Mouse (Mus musculus): ENCODE measurements around the gene Tex261. TPM values are rescaled to one million over a fixed set of nuclear protein-coding genes. Genes with fewer than 3 reads are reported as not detected.
A peak's percentile ranks its signal among the peaks of the same experiment; 100 is the strongest.

Gene Tex261
- polyA plus RNA-seq, 1 experiment from 2014 or later: 57.7 TPM

DNA sequence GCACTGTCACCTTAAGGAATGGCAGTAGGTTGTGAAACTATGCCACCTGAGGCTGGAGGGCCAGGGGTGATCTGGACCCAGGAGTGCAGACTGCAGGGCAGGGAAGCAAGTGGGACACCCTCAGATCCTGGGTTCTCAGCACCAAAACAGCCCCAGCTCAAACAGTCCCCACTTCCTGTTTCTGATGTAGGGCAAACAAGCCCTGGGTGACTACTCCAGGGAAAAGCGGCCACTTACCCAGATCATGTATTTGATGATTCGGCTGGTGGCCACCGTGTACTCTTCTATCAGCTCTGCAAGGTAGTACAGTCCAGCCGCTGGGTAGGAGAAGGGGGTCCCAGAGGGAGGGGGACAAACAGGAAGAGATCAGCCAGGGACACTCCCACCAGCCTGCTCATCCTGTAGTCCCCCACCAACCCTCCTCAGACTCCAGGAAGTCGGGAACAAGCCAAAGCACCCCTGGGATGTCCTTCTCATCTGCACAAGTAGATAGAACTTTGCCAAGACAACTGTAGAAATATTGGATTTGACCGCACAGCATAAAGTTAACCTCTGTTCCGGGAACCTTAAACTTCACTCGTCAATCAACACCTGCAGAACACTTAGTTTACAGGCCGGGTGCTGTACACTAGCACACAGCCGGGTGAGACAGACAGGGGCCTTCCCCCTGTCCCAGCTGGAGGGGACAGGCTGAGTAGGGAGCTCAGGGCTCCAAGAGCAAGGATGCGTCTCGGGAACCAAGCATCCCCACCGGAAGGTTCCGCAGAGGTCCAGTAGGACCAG is 641 bp downstream of the Tex261 start:
- peak overlapping the region; percentile 75 for H3K27ac ChIP-seq (ENCODE audit: low read depth, low read length)
- peaks cover 2% of the 10 kb centered on the region; the same call in 1 of the 2 replicates for H3K36me3 ChIP-seq (ENCODE audit: control insufficient read depth, insufficient read depth, low read length)
- peak; percentile 32 for ATAC-seq (ENCODE audit: insufficient read depth, low FRiP score, low TSS enrichment)
- WGBS: 2% methylated on average over 14 of the region's 14 CpGs
- H3K4me1 ChIP-seq (ENCODE audit: control insufficient read depth, insufficient read depth, low read length): peaks cover 11% of the 10 kb centered on the region
- H3K4me3 ChIP-seq (ENCODE audit: low read depth, low read length): peak overlapping the region; percentile 91
- DNase-seq (ENCODE audit: low spot score): peak; percentile 36
- H3K4me2 ChIP-seq (ENCODE audit: low read depth): peak overlapping the region; percentile 81
- H3K9ac ChIP-seq (ENCODE audit: low read length): peak overlapping the region; percentile 92
- H3K9me3 ChIP-seq (ENCODE audit: control insufficient read depth, low read length): no peaks in the 10 kb centered on the region
- H3K27me3 ChIP-seq (ENCODE audit: control insufficient read depth, insufficient read depth, low read length): no peaks in the 10 kb centered on the region

DNA sequence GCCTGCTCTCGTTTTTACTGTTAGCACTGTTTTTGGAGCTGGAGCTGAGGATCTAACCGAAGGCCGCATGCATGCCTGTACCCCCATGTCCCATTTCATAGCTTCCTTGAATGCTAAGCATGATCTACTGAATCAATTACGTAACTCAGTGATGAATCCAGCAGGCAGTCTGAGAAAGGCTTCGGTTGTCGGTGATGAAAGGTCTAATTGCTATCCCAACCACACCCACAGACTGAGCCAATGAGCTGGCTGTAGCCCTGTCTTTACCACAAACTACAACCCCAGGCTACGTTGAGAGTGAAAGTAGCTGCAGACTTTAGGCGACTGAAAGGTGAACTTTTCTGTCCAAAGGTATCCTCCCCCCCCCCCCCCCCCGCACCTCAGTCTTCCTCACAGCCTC is 1.5 kb downstream of the Tex261 start:
- Histone ChIP-seq H3K9me3 (ENCODE audit: control insufficient read depth, low read length) (no peaks in the 10 kb centered on the region), H3K4me1 (ENCODE audit: control insufficient read depth, insufficient read depth, low read length) (peaks cover 11% of the 10 kb centered on the region), H3K27me3 (ENCODE audit: control insufficient read depth, insufficient read depth, low read length) (no peaks in the 10 kb centered on the region), H3K9ac (ENCODE audit: low read length) (no peak overlapping the region), H3K4me2 (ENCODE audit: low read depth) (peak overlapping the region; percentile 81; the same call in 1 of the 2 replicates), H3K36me3 (ENCODE audit: control insufficient read depth, insufficient read depth, low read length) (peaks cover 2% of the 10 kb centered on the region; the same call in 1 of the 2 replicates), H3K4me3 (ENCODE audit: low read depth, low read length) (no peak overlapping the region; the same call in 1 of the 2 replicates), H3K27ac (ENCODE audit: low read depth, low read length) (no peak overlapping the region)
- ATAC-seq (ENCODE audit: insufficient read depth, low FRiP score, low TSS enrichment) (no peak), DNase-seq (ENCODE audit: low spot score) (no peak)
- WGBS: 59% methylated on average over 8 of the region's 9 CpGs

DNA sequence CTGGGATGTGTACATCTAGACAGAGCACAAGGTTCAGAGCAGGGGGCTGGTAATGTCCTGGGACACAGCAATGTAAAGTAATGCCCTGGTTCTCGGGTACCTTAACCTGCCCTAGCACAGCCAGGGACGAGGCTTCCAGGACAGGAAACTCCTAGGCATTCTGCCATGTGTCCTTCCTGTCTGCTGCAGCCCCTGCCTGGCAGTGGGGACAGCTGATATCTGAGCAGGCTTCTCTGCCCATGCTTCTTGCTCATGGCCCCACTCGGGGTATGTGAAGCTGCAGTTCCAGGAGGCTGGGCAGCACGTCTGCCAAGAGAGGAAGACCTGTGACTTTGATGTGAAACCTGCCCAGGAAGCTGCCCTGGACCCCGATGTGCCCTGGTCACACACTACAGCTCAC is 7.1 kb downstream of the Tex261 start:
- Histone ChIP-seq H3K9me3 (ENCODE audit: control insufficient read depth, low read length) (no peaks in the 10 kb centered on the region), H3K36me3 (ENCODE audit: control insufficient read depth, insufficient read depth, low read length) (peaks cover 2% of the 10 kb centered on the region; the same call in 1 of the 2 replicates), H3K4me3 (ENCODE audit: low read depth, low read length) (no peak overlapping the region), H3K4me2 (ENCODE audit: low read depth) (no peak overlapping the region), H3K27ac (ENCODE audit: low read depth, low read length) (no peak overlapping the region), H3K27me3 (ENCODE audit: control insufficient read depth, insufficient read depth, low read length) (peaks cover 3% of the 10 kb centered on the region), H3K9ac (ENCODE audit: low read length) (no peak overlapping the region), H3K4me1 (ENCODE audit: control insufficient read depth, insufficient read depth, low read length) (no peaks in the 10 kb centered on the region)
- 89% methylated on average over 5 of the region's 5 CpGs for WGBS
- ATAC-seq (ENCODE audit: insufficient read depth, low FRiP score, low TSS enrichment) (no peak), DNase-seq (ENCODE audit: low spot score) (no peak)

DNA sequence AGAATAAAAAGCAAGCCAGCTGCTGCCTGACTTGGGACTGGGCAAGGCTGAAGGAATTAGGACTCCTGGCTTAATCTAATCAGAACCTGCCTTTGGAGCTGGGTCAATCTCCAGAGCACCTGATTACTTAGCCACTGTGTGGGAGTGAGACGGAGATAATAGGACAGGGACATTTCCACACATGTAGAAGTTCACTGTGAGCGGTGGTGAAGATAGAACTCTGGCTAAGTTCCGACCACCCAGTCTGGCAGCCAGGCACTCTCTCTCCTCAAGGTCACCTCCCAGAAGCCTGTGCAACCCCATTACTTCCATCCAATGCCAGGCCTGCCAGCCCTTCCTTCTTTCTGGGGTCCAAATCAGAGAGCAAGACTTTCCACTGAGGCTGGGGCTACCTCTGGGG is 8.6 kb downstream of the Tex261 start:
- Histone ChIP-seq H3K9me3 (ENCODE audit: control insufficient read depth, low read length) (no peaks in the 10 kb centered on the region), H3K36me3 (ENCODE audit: control insufficient read depth, insufficient read depth, low read length) (peaks cover 2% of the 10 kb centered on the region; the same call in 1 of the 2 replicates), H3K27ac (ENCODE audit: low read depth, low read length) (no peak overlapping the region), H3K4me2 (ENCODE audit: low read depth) (no peak overlapping the region), H3K27me3 (ENCODE audit: control insufficient read depth, insufficient read depth, low read length) (peaks cover 18% of the 10 kb centered on the region), H3K4me1 (ENCODE audit: control insufficient read depth, insufficient read depth, low read length) (peaks cover 6% of the 10 kb centered on the region), H3K9ac (ENCODE audit: low read length) (no peak overlapping the region), H3K4me3 (ENCODE audit: low read depth, low read length) (no peak overlapping the region)
- ATAC-seq (ENCODE audit: insufficient read depth, low FRiP score, low TSS enrichment) (no peak), DNase-seq (ENCODE audit: low spot score) (no peak)
- 92% methylated on average over 3 of the region's 3 CpGs for WGBS

DNA sequence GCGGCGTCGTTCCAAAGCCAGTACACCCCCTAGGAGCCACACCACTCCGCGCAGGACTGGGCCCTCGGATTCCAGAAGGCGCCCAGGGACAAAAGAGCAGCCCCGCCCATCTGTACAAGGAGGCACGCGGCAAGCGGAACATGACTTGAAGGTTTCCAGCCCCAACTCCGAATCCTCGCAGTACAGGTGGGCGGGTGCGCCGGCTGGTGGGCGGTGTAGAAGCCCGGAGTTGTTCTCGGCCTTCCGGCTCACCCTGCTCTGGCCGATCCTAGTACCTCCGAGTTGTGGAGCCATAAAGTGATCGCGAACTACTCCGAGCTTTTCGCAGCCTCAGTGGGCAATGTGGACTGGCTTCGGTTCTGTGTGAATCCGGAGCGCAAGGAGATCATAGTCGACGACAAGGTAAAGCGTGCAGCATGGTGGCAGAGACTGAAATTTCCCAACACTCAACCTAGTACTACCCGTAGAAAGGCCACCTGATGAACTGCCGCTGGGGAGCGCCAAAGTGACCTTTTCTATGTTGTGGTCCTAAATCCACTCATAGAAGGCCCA is 12.7 kb downstream of the Tex261 start:
- ATAC-seq (ENCODE audit: insufficient read depth, low FRiP score, low TSS enrichment) (no peak; the same call in 1 of the 2 replicates), DNase-seq (ENCODE audit: low spot score) (peak; percentile 32)
- H3K9me3 ChIP-seq (ENCODE audit: control insufficient read depth, low read length): no peaks in the 10 kb centered on the region
- WGBS: under 1% methylated on average over 35 of the region's 35 CpGs
- no peaks in the 10 kb centered on the region for H3K36me3 ChIP-seq (ENCODE audit: control insufficient read depth, insufficient read depth, low read length)
- peak overlapping the region; percentile 44 for H3K4me2 ChIP-seq (ENCODE audit: low read depth)
- no peak overlapping the region for H3K9ac ChIP-seq (ENCODE audit: low read length)
- peaks cover 41% of the 10 kb centered on the region for H3K27me3 ChIP-seq (ENCODE audit: control insufficient read depth, insufficient read depth, low read length)
- no peak overlapping the region for H3K27ac ChIP-seq (ENCODE audit: low read depth, low read length)
- H3K4me1 ChIP-seq (ENCODE audit: control insufficient read depth, insufficient read depth, low read length): peaks cover 6% of the 10 kb centered on the region
- peak overlapping the region; percentile 15 for H3K4me3 ChIP-seq (ENCODE audit: low read depth, low read length)

GRCm38 (mm10) chr6:83762344-83762743 is 13.3 kb downstream of the Tex261 start, which contains the start of gene Ankrd53:
TSS of gene Ankrd53 (plus strand) at chr6:83762644.
- no peak for ATAC-seq (ENCODE audit: insufficient read depth, low FRiP score, low TSS enrichment)
- Histone ChIP-seq H3K27me3 (ENCODE audit: control insufficient read depth, insufficient read depth, low read length) (peaks cover 47% of the 10 kb centered on the region), H3K9ac (ENCODE audit: low read length) (no peak within 1 kb of the TSS)

DNA sequence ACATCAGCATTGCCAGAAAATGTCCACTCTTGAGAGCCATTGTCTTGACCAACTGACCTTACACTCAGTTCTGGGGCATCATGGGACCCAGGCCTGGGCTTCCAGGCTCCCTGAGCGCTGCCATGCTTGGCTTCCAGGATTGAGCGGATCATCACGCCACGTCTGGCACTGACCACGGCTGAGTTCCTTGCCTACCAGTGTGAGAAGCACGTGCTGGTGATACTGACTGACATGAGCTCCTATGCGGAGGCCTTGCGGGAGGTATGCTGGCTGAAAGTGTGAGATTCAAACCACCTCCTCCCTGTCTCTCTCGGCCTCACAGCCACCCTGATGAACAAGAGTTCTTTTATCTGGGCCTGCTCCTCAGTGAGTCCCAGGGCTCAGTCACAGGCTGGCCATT is 19.6 kb downstream of the Tex261 start:
- Histone ChIP-seq H3K36me3 (ENCODE audit: control insufficient read depth, insufficient read depth, low read length) (no peaks in the 10 kb centered on the region), H3K27ac (ENCODE audit: low read depth, low read length) (no peak overlapping the region), H3K4me2 (ENCODE audit: low read depth) (no peak overlapping the region), H3K4me3 (ENCODE audit: low read depth, low read length) (no peak overlapping the region), H3K4me1 (ENCODE audit: control insufficient read depth, insufficient read depth, low read length) (no peaks in the 10 kb centered on the region), H3K27me3 (ENCODE audit: control insufficient read depth, insufficient read depth, low read length) (peaks cover 36% of the 10 kb centered on the region), H3K9me3 (ENCODE audit: control insufficient read depth, low read length) (no peaks in the 10 kb centered on the region), H3K9ac (ENCODE audit: low read length) (no peak overlapping the region)
- no peak for DNase-seq (ENCODE audit: low spot score)
- 66% methylated on average over 9 of the region's 9 CpGs for WGBS
- no peak for ATAC-seq (ENCODE audit: insufficient read depth, low FRiP score, low TSS enrichment)

More at GRCm38 (mm10) chr6:83762344-83762743, 13.3 kb downstream of the Tex261 start, which contains the start of gene Ankrd53:
- Histone ChIP-seq H3K36me3 (ENCODE audit: control insufficient read depth, insufficient read depth, low read length) (no peaks in the 10 kb centered on the region), H3K27ac (ENCODE audit: low read depth, low read length) (no peak within 1 kb of the TSS), H3K4me2 (ENCODE audit: low read depth) (peak within 1 kb of the TSS; percentile 44), H3K4me3 (ENCODE audit: low read depth, low read length) (peak within 1 kb of the TSS; percentile 15), H3K9me3 (ENCODE audit: control insufficient read depth, low read length) (no peaks in the 10 kb centered on the region), H3K4me1 (ENCODE audit: control insufficient read depth, insufficient read depth, low read length) (peaks cover 6% of the 10 kb centered on the region)
- 17% methylated on average over 6 of the region's 6 CpGs for WGBS
- DNase-seq (ENCODE audit: low spot score): no peak

DNA sequence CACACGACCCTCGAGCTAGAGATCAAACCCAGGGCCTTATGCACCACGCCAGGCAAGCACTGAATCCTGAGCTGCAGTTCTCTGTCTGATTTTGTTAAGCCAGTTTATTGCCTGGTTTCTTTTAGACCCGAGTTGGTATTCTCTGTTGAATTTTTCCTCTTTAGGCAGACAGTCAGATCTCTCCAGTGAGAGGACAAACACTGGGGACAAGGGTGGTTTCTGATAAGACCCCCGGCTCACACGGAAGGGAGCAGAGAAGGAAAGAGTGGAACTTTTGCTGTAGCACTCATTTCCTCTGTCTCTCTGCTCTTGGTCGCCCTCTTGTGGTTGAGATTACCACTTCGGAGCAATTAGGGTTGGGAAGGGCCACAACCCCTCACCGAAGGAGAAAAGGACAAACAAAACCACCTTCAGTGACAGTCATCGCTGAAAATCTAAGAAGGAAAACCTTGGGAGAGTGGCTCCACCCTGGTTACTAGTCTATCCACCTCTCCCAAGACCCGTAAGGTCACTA is 25.4 kb downstream of the Tex261 start:
- H3K9me3 ChIP-seq (ENCODE audit: control insufficient read depth, low read length): no peaks in the 10 kb centered on the region
- no peaks in the 10 kb centered on the region for H3K36me3 ChIP-seq (ENCODE audit: control insufficient read depth, insufficient read depth, low read length)
- H3K4me3 ChIP-seq (ENCODE audit: low read depth, low read length): no peak overlapping the region
- H3K27ac ChIP-seq (ENCODE audit: low read depth, low read length): no peak overlapping the region
- no peak overlapping the region for H3K4me2 ChIP-seq (ENCODE audit: low read depth)
- ATAC-seq (ENCODE audit: insufficient read depth, low FRiP score, low TSS enrichment): no peak
- H3K27me3 ChIP-seq (ENCODE audit: control insufficient read depth, insufficient read depth, low read length): peaks cover 4% of the 10 kb centered on the region; the same call in 1 of the 2 replicates
- H3K4me1 ChIP-seq (ENCODE audit: control insufficient read depth, insufficient read depth, low read length): no peaks in the 10 kb centered on the region
- no peak overlapping the region for H3K9ac ChIP-seq (ENCODE audit: low read length)
- DNase-seq (ENCODE audit: low spot score): peak; percentile 70
- 10% methylated on average over 11 of the region's 11 CpGs for WGBS
